Mouse (Mus musculus): Measurements from ENCODE around the gene Lbh.
A peak's percentile ranks its signal among the peaks of the same experiment; 100 is the strongest.

Lbh gene

GRCm38 (mm10) chr17:72911751-72912150 is 6.4 kb upstream of the Lbh start:
- no peak for DNase-seq (ENCODE audit: low spot score)

GRCm38 (mm10) chr17:72914082-72914481 is 4.0 kb upstream of the Lbh start:
- DNase-seq (ENCODE audit: low spot score), result no peak

GRCm38 (mm10) chr17:72917241-72918030 is 669 bp upstream of the Lbh start:
- peak; percentile 45 for DNase-seq (ENCODE audit: low spot score)

- peak; percentile 35 for DNase-seq (ENCODE audit: low spot score)
These were observed 751 bp downstream of the Lbh start for GRCm38 (mm10) chr17:72918571-72919541.

DNA sequence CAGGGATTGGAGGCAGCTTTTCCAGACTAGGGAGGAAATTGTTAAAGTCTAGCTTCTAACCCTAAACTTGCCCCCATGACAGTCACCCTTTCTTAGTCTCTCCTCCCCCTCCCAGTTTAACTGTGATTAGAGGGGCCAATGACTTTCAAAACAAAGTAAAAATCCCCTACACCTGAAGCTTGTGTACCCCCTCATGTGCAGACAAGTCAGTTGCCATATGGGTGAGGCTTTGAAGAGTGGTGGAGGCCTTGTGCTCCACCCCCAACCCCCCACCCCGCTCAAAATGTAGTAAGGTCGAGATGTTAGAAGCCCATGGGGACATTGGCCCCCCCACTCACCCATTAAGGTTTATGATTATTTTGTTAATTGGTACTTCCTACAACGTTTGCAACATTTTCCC is 1.5 kb downstream of the Lbh start:
- DNase-seq (ENCODE audit: low spot score), result no peak

DNA sequence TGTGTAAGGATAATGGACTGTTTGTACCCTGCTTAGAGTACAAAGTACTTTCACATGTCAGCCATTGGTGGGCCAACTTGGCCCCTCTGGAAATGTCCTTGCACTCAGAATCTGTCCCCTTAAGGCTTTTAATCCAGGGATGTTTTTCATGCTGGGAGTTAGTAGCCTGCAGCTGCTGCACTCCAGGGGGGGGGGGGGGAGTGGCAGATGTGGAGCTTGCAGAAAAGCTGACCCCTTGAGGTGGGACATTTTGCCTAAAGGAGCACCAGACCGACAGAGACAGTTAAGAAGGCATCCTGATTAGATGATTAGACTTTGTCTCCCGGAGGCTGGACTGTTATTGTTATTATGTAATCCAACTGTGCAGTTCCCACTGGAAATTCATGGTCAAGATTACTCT is 2.3 kb downstream of the Lbh start:
- no peak for DNase-seq (ENCODE audit: low spot score)

DNA sequence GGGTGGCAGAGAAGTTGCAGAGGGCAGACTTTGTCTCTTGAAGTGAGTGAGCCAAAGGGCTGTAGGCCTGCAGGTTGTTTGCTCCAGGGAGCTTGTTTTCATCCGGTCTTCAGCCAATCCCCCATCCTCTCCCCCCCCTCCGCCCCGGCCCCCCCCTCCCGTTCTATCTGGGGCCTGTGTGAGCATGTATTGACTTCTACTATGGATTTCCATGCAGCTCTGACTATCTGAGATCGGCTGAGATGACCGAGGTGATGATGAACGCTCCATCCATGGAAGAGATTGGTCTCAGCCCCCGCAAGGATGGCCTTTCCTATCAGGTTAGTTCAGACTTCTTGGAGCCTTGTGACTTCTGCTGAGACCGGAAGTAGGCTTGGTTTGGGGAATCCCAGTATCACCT is 2.9 kb downstream of the Lbh start:
- no peak for DNase-seq (ENCODE audit: low spot score)

GRCm38 (mm10) chr17:72922206-72922605 is 4.1 kb downstream of the Lbh start:
- no peak for DNase-seq (ENCODE audit: low spot score)

DNA sequence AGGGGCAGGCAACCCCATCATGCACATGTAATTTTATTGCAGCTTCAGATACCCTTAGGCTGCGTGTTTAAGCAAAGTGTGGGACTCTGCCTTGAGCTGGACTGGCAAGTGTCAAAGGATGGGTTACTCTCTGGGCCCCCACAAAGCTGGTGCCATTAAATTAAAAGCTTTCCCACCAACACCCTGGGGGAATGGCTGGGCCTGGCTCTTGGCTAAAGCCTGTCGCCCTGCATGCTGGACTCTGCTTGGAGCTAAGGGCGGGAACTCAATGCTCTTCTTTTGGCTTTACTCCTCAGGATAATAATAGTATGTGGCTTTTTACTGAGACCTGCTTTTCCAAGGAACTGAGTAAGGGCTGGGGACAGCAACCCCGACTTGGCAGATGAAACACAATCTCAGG is 5.2 kb downstream of the Lbh start:
- DNase-seq (ENCODE audit: low spot score), result no peak

DNA sequence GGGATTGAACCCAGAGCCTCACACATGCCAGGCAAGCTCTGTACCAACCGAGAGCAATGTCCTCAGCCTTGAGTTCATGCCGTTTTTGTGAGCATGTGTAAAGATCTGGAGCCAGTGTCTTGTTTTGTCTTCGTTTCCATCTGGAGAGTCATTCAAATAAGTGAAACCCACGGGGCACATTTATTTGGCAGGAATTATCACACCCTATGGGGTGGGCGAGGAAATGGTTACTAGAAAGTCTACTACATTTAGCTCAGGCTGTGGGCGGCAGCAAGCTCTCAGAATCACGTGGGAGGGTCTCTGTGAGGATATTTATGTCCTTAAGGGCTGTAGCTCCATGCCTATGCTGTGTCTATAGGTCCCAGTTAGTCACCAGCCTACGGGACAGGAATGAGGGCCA is 6.2 kb downstream of the Lbh start:
- DNase-seq (ENCODE audit: low spot score), result no peak

GRCm38 (mm10) chr17:72925111-72925510 is 7.0 kb downstream of the Lbh start:
- no peak for DNase-seq (ENCODE audit: low spot score)

- no peak for DNase-seq (ENCODE audit: low spot score)
These were observed 7.9 kb downstream of the Lbh start for GRCm38 (mm10) chr17:72925804-72926617.

DNA sequence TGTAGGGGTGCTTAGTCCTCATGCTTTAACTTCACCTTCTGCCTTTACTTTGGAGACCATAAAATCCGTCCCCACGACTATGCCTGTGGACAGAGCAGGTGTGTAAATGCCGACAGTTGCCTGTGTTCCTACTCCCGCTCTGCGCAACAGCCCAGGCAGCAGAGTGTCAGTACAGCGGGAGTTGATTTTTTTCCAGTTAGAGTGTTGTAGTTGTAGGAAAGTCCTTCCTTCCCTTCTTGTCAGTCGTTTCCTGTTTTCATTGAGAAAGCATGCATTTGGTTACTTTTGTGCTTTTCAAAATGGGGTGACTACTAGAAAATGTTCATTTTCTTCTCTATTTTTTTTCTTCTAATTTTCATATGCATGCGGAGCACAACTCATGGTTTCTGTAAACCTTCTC is 8.9 kb downstream of the Lbh start:
- no peak for DNase-seq (ENCODE audit: low spot score)

DNA sequence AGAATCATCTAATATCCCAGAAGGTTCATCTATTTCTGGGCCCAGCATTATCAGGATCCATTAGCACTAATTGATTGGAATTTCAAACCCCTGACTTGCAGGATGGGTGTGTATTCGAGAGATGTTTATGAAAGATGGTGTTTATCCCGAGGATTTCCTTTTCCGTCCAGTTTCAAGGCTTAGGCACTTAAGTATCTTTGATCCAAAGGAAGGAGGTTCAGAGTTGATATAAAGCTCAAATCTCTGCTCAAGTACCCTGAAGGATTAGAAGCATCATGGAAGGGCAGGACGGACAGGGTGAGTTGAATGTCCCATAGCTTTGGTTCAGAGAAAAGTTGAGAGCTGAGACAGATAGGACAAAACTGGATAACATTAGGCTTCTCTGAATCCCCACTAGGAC is 15.0 kb downstream of the Lbh start:
- DNase-seq (ENCODE audit: low spot score), result no peak

GRCm38 (mm10) chr17:72934146-72934545 is 16.0 kb downstream of the Lbh start:
- DNase-seq (ENCODE audit: low spot score), result no peak

DNA sequence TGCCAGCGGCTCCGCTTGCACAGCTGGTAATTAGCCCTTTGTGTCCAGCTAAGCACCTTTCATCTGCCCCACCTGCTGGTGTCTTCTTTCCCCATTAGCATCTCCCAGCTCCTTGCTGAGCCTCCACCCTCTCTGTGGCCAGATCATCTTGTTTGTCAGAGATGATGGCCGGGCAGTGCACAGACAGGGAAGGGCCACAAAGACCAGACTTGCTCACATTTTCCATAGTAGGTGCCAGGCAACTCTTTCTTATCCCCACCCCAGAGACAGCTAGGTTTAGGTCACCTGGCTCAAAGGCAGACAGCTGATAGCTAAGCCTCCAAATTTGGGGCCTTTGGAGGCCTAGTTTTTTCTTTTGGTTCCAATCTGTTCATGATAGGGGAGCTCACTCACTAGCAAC is 16.5 kb downstream of the Lbh start:
- no peak for DNase-seq (ENCODE audit: low spot score)

- DNase-seq (ENCODE audit: low spot score), result no peak
These were observed 17.8 kb downstream of the Lbh start for GRCm38 (mm10) chr17:72935921-72936320.

DNA sequence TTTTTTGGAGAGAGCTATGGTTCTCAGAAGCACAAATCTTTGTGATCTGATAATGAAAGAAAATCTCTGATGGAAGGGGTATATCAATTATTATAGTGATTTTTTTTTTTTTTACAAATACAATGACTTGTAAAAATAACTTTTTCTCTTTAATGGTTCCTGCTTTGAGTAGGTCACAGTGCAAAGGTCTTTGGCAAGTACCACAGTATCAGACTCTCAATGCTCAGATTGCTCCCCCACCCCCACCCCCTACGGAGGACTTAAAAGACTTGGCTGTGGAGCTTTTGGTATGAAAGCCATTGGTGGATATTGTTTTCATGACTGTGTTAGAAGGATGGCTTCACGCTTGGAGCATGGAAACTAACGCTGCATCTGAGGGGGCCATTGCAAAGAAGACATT is 18.2 kb downstream of the Lbh start:
- no peak for DNase-seq (ENCODE audit: low spot score)

- DNase-seq (ENCODE audit: low spot score), result no peak
These were observed 19.1 kb downstream of the Lbh start for GRCm38 (mm10) chr17:72937204-72937603.

GRCm38 (mm10) chr17:72938026-72938795 is 20.1 kb downstream of the Lbh start:
- DNase-seq (ENCODE audit: low spot score), result no peak

GRCm38 (mm10) chr17:72938871-72939568 is 20.9 kb downstream of the Lbh start:
- DNase-seq (ENCODE audit: low spot score), result no peak

All from yolk sac, embryonic 10.5 days (tissue).